Mouse (Mus musculus) olfactory bulb, adult 2 months (tissue): ENCODE data around the gene Ahnak2. TPM values are rescaled to one million over a fixed set of nuclear protein-coding genes. Genes with fewer than 3 reads are reported as not detected.

ENCODE experiments used
- H3K27ac ChIP-seq: fragments of 200-500 bp; 2 replicates; pipeline ENCODE4 v1.5.1; 2012; ENCODE audit warnings: low read depth, low read length; ENCODE audit not compliant: insufficient read depth
- H3K4me1 ChIP-seq: fragments of 200-500 bp; 2 replicates; pipeline ENCODE4 v1.6.1; 2012; ENCODE audit warnings: low read length; ENCODE audit not compliant: control insufficient read depth, insufficient read depth
- H3K4me3 ChIP-seq: fragments of 200-500 bp; 2 replicates; pipeline ENCODE4 v1.5.1; 2012; ENCODE audit warnings: mild to moderate bottlenecking, low read depth, low read length, moderate library complexity; ENCODE audit not compliant: insufficient read depth
- CTCF ChIP-seq: fragments of 200-500 bp; IDR thresholded peaks from 2 replicates; pipeline ENCODE4 v1.5.1; 2012; ENCODE audit warnings: low read depth, mild to moderate bottlenecking, low read length, moderate library complexity; ENCODE audit not compliant: insufficient read depth
- POLR2A ChIP-seq: fragments of 200-500 bp; IDR thresholded peaks from 2 replicates; pipeline ENCODE4 v1.6.1; 2012; ENCODE audit warnings: mild to moderate bottlenecking, low read depth, low read length, moderate library complexity; ENCODE audit not compliant: insufficient read depth
- WGBS: fragments of 180-500 bp; shearing (Covaris S2); methylation state at CpG from one replicate; pipeline ENCODE4 v1.1.7; 2018; 5-methylcytosine and 5-hydroxymethylcytosine counted together
- polyA plus RNA-seq: library from polyadenylated mRNA; stranded (reverse); fragments of >200 nt; gene quantifications from 2 replicates; pipeline ENCODE4 v1.2.4, GENCODE M21; 2012; ENCODE audit warnings: low replicate concordance; ENCODE audit not compliant: missing spikeins, insufficient read depth, insufficient read length

Gene Ahnak2
- polyA plus RNA-seq, 1 experiment, result not detected

- 82% methylated on average over 2 of the region's 2 CpGs for WGBS
- TF ChIP-seq CTCF, result no peak
- no peak for TF ChIP-seq POLR2A
- no peak overlapping the region for H3K4me3 ChIP-seq
- H3K27ac ChIP-seq, result no peak overlapping the region
- no peaks in the 10 kb centered on the region for H3K4me1 ChIP-seq
These were observed 32.7 kb downstream of the Ahnak2 start for GRCm38 (mm10) chr12:112769751-112770150.

- Histone ChIP-seq H3K4me1 (no peaks in the 10 kb centered on the region), H3K4me3 (no peak overlapping the region), H3K27ac (0 out of 2 replicates have a peak overlapping the region, but pooled peaks have one; percentile 20)
- 83% methylated on average over 6 of the region's 6 CpGs for WGBS
- TF ChIP-seq POLR2A (no peak), CTCF (no peak)
These were observed 33.4 kb downstream of the Ahnak2 start for GRCm38 (mm10) chr12:112769031-112769430.

- whole genome bisulfite sequencing, result 94% methylated on average over 8 of the region's 8 CpGs
- H3K4me1 ChIP-seq, result no peaks in the 10 kb centered on the region
- no peak overlapping the region for H3K4me3 ChIP-seq
- H3K27ac ChIP-seq, result no peak overlapping the region
- TF ChIP-seq CTCF (no peak), POLR2A (no peak)
These were observed 34.3 kb downstream of the Ahnak2 start for GRCm38 (mm10) chr12:112768166-112768565.

GRCm38 (mm10) chr12:112767036-112767890, 35.2 kb downstream of the Ahnak2 start:
- Histone ChIP-seq H3K4me1 (no peaks in the 10 kb centered on the region), H3K4me3 (no peak overlapping the region), H3K27ac (no peak overlapping the region)
- 92% methylated on average over 16 of the region's 16 CpGs for WGBS
- TF ChIP-seq CTCF, result no peak
- no peak for TF ChIP-seq POLR2A

DNA sequence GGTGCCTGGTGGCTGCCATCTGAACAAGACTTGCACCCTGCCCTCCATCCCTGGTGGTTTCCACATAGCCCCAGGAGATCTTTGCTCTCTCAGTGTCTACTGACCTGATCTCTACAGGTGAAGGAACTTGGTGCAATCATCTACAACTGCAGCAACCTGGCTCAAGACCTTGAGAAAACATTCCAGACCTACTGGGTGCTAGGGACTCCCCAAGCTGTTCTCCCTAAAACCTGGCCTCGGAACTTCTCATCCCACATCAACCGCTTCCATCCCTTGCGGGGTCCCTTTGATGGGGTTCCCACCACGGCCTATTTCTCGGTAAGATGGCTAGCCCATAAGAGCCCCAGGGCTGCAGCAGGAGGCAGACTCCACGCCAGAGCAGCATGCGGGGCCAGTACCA, 35.9 kb downstream of the Ahnak2 start:
- WGBS, result 93% methylated on average over 7 of the region's 7 CpGs
- TF ChIP-seq POLR2A, result no peak
- no peak for TF ChIP-seq CTCF
- no peak overlapping the region for H3K27ac ChIP-seq
- H3K4me1 ChIP-seq, result no peaks in the 10 kb centered on the region
- no peak overlapping the region for H3K4me3 ChIP-seq

GRCm38 (mm10) chr12:112764991-112765390, 37.5 kb downstream of the Ahnak2 start:
- 97% methylated on average over 7 of the region's 7 CpGs for WGBS
- Histone ChIP-seq H3K4me3 (no peak overlapping the region), H3K27ac (no peak overlapping the region), H3K4me1 (no peaks in the 10 kb centered on the region)
- TF ChIP-seq CTCF (no peak), POLR2A (no peak)

GRCm38 (mm10) chr12:112764141-112764540, 38.3 kb downstream of the Ahnak2 start:
- H3K4me3 ChIP-seq, result no peak overlapping the region
- H3K4me1 ChIP-seq, result no peaks in the 10 kb centered on the region
- no peak overlapping the region for H3K27ac ChIP-seq
- TF ChIP-seq POLR2A, result no peak
- no peak for TF ChIP-seq CTCF
- 90% methylated on average over 5 of the region's 5 CpGs for WGBS

DNA sequence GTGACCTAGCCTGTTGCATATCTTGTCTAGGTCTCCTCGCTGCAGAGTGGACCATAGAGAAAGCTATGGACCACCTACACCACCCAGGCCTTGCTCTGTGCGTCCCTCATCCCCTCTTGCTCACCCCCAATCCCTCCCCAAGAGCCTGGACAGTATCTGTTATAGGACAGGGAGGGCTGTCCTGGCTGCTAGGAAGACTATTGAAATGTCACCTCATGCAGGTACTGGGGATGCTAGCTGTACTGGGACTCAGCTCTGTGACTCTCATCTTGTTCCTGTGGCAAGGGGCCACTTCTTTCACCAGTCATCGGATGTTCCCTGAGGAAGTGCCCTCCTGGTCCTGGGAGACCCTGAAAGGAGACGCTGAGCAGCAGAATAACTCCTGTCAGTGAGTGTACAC, 39.3 kb downstream of the Ahnak2 start:
- Histone ChIP-seq H3K4me1 (no peaks in the 10 kb centered on the region), H3K4me3 (no peak overlapping the region), H3K27ac (no peak overlapping the region)
- 90% methylated on average over 4 of the region's 4 CpGs for WGBS
- TF ChIP-seq POLR2A, result no peak
- no peak for TF ChIP-seq CTCF

DNA sequence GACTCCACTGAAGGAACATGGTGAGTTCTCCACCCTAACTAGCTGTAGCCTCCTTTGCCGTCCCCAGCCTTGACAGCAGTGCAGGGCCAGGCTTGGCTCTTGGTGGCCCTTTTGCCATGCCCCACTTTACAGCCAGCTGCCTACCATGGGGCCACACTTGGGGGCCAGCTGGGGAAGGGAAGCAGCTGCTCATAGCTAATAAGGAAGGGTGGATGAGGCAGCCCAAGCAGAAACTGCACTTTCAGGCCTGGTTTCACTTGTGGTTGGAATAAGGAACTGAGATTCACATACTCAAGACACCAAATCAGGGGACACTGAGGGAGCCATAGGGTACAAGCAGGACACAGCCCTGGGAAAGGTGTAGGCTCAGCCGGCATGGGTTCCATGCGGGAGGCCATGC, 40.4 kb downstream of the Ahnak2 start:
- Histone ChIP-seq H3K27ac (no peak overlapping the region), H3K4me3 (no peak overlapping the region), H3K4me1 (no peaks in the 10 kb centered on the region)
- no peak for TF ChIP-seq POLR2A
- TF ChIP-seq CTCF, result no peak
- 89% methylated on average over 3 of the region's 3 CpGs for WGBS
